Mouse (Mus musculus) E14TG2a.4 (cell line): ENCODE results near the gene Lcn5.

Experiments
- H3K27me3 ChIP-seq: 2 replicates; pipeline ENCODE4 v1.6.1; 2014; ENCODE audit warnings: low read length, control low read depth; ENCODE audit not compliant: insufficient read depth
- H3K36me3 ChIP-seq: 2 replicates; pipeline ENCODE4 v1.6.1; 2014; ENCODE audit warnings: low read length, control low read depth; ENCODE audit not compliant: insufficient read depth
- H3K4me1 ChIP-seq: replicated peaks from 2 replicates; pipeline ENCODE4 v1.6.1; 2014; ENCODE audit warnings: low read depth, low read length, control low read depth
- H3K4me3 ChIP-seq: replicated peaks from 2 replicates; pipeline ENCODE4 v1.5.1; 2014; ENCODE audit warnings: mild to moderate bottlenecking, low read length
- H3K9me3 ChIP-seq: 2 replicates; pipeline ENCODE4 v1.6.1; 2014; ENCODE audit warnings: low read length, control low read depth
- CTCF ChIP-seq: conservative IDR thresholded peaks from 2 replicates; pipeline ENCODE4 v1.5.1; 2014; ENCODE audit warnings: low read length
- NANOG ChIP-seq: IDR thresholded peaks from 2 replicates; pipeline ENCODE4 v1.6.1; 2014; ENCODE audit warnings: borderline replicate concordance, low read length, mixed read lengths
- POU5F1 ChIP-seq: IDR thresholded peaks from 2 replicates; pipeline ENCODE4 v1.6.1; 2014; ENCODE audit warnings: low read length, borderline replicate concordance

The Lcn5 gene

DNA sequence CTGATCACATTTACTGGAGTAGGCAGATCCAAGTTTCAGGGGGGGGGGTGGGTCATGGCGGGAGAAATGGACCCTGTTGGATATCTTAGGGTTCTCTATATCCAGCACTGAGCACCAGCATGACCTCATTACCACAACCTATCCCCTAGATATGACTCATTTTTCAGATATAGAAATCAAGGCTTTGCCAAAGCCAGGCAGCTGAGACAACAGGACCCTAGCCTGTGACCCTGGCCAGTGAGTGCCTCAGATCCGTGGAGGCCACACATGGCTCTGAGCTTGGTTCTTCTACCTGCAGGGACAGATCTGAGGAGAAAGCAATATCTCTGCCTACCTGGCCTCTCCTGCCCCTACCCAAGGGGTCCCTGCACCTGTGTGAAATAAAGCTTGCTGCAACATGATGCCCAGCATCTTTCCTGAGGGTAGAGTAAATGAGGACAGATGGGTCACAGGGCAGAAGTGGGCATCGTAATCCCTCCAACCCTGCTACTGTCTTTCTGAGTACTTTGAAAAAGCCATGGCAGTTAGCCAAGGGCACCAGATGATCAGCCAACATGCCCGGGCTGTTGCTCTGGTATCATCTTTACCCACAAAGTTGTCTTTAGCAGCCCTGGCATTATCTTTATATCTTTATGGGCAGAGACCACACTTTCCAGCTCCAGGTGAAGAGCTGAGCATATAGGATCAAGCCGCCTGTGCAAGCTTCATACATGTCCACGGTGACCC is 3.7 kb downstream of the Lcn5 start:
- H3K4me1 ChIP-seq, result no peaks in the 10 kb centered on the region
- H3K36me3 ChIP-seq, result no peaks in the 10 kb centered on the region
- no peaks in the 10 kb centered on the region for H3K9me3 ChIP-seq
- H3K4me3 ChIP-seq, result no peak overlapping the region
- no peak for TF ChIP-seq NANOG
- TF ChIP-seq CTCF, result no peak
- TF ChIP-seq POU5F1, result no peak
- 0 out of 2 replicates have a peak, but pooled peaks cover 3% of the 10 kb centered on the region for H3K27me3 ChIP-seq

DNA sequence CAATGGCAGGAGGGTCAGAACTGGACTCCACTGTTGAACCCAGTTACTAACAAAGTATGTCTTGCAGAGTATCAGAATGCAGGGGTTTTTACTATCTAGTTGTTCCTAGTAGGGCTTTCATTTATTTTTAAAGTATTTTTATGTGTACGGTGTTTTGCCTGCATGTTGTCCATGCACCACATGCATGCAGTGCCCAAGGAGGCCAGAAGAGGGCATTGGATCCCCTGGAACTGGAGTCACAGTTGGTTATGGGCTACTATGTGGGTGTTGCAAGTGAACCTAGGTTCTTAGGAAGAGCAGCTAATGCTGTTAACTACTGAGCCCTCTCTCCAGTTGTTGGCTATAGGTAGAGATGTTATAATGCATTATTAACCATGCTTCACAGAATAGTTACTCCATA is 5.8 kb downstream of the Lcn5 start:
- 0 out of 2 replicates have a peak, but pooled peaks cover 3% of the 10 kb centered on the region for H3K27me3 ChIP-seq
- H3K4me1 ChIP-seq, result no peaks in the 10 kb centered on the region
- no peaks in the 10 kb centered on the region for H3K36me3 ChIP-seq
- TF ChIP-seq POU5F1, result no peak
- peak; percentile 75 for TF ChIP-seq CTCF
- no peaks in the 10 kb centered on the region for H3K9me3 ChIP-seq
- H3K4me3 ChIP-seq, result no peak overlapping the region

DNA sequence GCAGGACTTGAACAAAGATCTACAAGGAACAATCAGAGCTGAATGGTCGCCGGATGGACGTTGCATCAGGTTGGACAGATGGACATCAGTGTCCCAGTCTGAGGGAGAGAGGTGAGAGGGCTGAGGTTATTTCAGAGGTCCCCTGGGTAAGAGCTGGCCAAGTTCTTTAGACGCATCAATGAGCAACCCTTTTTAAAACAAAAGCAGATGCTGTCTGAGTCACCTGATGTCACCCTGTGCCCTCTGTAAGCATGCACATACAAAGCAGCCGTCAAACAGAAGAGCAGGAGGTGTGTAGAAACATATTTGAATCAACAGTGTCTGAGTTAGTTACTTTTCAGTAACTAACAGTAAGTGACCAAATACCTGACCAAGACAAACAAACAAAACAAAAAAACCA is 6.4 kb downstream of the Lcn5 start:
- Histone ChIP-seq H3K27me3 (0 out of 2 replicates have a peak, but pooled peaks cover 4% of the 10 kb centered on the region), H3K4me3 (no peak overlapping the region), H3K36me3 (no peaks in the 10 kb centered on the region), H3K9me3 (no peaks in the 10 kb centered on the region), H3K4me1 (no peaks in the 10 kb centered on the region)
- TF ChIP-seq POU5F1 (no peak), NANOG (no peak), CTCF (no peak)

DNA sequence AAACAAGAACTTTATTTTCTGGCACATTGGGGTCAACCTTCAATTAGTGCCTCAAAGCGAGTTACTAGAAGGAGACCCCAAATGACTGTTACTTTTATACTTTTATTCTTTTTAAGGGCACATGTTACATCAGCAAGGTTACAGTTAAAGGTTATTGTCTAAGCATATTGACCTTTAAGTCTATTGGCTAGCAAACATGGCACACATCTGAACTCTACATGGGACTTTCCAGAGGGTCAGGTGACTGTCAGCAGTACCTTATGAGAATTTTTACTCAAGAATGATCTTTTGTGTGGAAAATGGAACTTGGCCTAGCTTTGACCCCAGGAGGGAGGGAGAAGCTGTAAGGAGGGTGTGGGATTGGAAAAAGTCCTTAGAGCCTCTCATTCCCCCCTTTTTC is 8.8 kb downstream of the Lcn5 start:
- Histone ChIP-seq H3K9me3 (no peaks in the 10 kb centered on the region), H3K36me3 (no peaks in the 10 kb centered on the region), H3K4me3 (no peak overlapping the region), H3K4me1 (no peaks in the 10 kb centered on the region), H3K27me3 (0 out of 2 replicates have a peak, but pooled peaks cover 6% of the 10 kb centered on the region)
- TF ChIP-seq CTCF (no peak), NANOG (no peak), POU5F1 (no peak)

DNA sequence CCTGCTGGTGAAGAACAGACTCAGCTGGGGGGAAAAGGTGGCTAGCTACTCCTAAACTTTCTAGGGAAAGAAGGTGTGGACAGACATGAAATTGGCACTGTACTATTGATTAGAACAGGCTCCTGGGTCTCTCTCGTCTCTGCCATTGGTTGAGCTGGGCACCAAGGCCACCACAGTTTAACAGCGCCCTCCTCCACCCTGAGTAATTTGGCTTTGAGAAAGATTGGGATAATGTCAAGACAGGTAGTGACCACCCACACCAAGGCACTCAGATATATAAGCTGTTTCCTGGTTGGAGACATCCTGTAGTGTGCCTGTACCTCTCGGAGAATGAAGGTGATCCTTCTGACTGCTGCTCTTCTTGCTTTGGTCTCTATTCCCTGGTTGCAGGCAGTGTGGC is 18.7 kb downstream of the Lcn5 start, which contains the start of gene Lcn6:
Gene Lcn6, plus strand, starts transcription at position 301 of the 400 bp plus-strand sequence.
- Histone ChIP-seq H3K4me3 (no peak within 1 kb of the TSS), H3K36me3 (no peaks in the 10 kb centered on the region), H3K27me3 (peaks cover 11% of the 10 kb centered on the region; the same call in 1 of the 2 replicates), H3K9me3 (no peaks in the 10 kb centered on the region), H3K4me1 (no peaks in the 10 kb centered on the region)
- TF ChIP-seq POU5F1 (no peak), NANOG (no peak), CTCF (no peak)

DNA sequence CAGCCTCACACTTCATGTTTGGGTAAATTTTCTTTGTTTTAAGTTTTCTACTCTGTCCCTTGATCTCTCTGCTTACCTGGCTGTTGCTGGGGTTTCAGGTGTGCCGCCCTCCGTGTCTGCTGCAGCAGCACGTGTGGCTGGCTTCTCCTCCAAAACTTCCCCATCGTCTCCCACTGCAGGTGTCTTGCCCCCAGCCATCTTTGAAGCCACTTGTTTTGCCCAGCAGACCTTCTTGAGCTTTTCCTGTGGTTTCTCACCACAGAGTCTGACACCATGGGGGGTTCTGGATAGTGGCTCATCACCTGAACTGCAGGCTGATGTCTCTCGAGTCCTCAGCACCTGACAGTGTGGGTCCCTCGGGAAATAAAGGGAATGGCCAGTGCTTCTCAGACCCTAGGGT is 21.8 kb downstream of the Lcn5 start:
- Histone ChIP-seq H3K36me3 (no peaks in the 10 kb centered on the region), H3K4me1 (no peaks in the 10 kb centered on the region)
- TF ChIP-seq CTCF (no peak), NANOG (no peak), POU5F1 (no peak)

DNA sequence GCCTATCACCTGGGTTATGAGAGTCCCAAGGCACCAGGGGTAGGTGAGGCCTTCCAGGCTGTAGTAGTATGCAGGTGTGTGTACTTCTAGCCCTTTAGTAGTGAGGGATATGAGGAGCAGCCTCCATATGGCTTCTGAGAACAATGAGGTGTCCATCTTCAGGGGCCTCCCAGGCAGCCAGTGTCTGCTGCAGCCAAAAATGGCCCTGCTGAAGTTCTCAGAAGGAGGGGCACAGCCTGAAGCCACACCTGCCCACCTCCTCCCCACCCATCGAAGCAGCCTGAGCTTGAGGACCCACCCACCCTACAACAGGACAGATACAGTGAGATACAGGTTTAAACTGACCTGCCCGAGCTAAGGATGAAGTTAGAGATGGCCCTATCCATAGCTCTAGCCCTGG is 24.7 kb downstream of the Lcn5 start, which contains the start of gene Lcn10:
Gene Lcn10, plus strand, starts transcription at position 301 of the 400 bp plus-strand sequence.
- Histone ChIP-seq H3K4me1 (no peaks in the 10 kb centered on the region), H3K27me3 (peaks cover 22% of the 10 kb centered on the region), H3K4me3 (no peak within 1 kb of the TSS), H3K9me3 (no peaks in the 10 kb centered on the region), H3K36me3 (no peaks in the 10 kb centered on the region)
- TF ChIP-seq CTCF (no peak), POU5F1 (no peak), NANOG (no peak)

More for the DNA sequence above, 21.8 kb downstream of the Lcn5 start:
- Histone ChIP-seq H3K27me3 (peaks cover 26% of the 10 kb centered on the region), H3K9me3 (no peaks in the 10 kb centered on the region), H3K4me3 (no peak overlapping the region)

DNA sequence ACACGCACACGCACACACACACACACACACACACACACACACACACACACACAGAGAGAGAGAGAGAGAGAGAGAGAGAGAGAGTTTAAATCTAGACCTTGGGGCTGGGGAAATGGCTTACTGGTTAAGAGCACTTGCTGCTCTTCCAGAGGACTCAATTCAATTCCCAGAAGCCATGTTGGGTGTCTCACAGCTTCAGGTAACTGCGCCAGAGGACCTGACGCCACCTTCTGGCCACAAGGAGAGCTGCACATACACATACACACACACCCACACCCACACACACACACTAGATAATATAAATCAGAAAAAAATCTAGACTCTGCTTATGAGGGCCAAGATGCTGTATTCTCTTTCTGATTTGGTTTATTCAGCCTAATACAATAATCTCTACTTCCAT is 29.2 kb downstream of the Lcn5 start:
- H3K36me3 ChIP-seq, result no peaks in the 10 kb centered on the region
- peaks cover 11% of the 10 kb centered on the region; the same call in 1 of the 2 replicates for H3K27me3 ChIP-seq
- no peak overlapping the region for H3K4me3 ChIP-seq
- H3K9me3 ChIP-seq, result no peaks in the 10 kb centered on the region
- TF ChIP-seq POU5F1 (no peak), NANOG (no peak), CTCF (peak; percentile 39)
- H3K4me1 ChIP-seq, result no peaks in the 10 kb centered on the region

DNA sequence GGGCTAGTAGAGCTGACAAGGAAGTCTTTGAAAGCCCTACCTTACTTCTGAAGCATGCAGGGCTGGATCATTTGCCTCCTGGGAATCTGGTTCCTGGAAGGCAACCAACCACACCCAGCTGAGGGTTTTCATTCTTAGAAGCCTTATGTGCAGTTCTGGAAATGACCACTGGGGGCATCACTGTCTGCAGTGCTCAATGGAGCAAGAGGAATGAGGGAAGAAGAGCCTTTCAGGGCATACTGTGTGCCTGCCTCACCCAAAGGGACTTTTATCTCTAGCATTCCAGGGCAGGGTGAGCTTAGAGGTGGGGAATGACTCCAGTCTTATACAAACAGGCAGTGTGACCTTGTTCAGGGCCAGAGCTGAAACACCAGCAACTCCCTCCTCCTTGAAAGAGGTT is 36.9 kb downstream of the Lcn5 start:
- no peaks in the 10 kb centered on the region for H3K36me3 ChIP-seq
- no peaks in the 10 kb centered on the region for H3K27me3 ChIP-seq
- peaks cover 12% of the 10 kb centered on the region for H3K4me1 ChIP-seq
- no peaks in the 10 kb centered on the region for H3K9me3 ChIP-seq
- H3K4me3 ChIP-seq, result no peak overlapping the region
- TF ChIP-seq NANOG (no peak), CTCF (peak; percentile 97), POU5F1 (no peak)
